8 mouse cellular contexts compared by ENCODE assay signal in genomic region chr1:134361857-134362212, GRCm38 (mm10). TPM values are rescaled to one million over a fixed set of nuclear protein-coding genes. Genes with fewer than 3 reads are reported as not detected.
DNase-seq lines count a peak whose midpoint lies in the region; ATAC-seq lines count a peak whose summit lies in the region.

Gene Tmem183a, minus strand, starts transcription at chr1:134361979.

- H3K27me3 ChIP-seq in hindbrain, embryonic 13.5 days = no peaks in the 10 kb centered on the region

- WGBS in hindbrain, embryonic 13.5 days = under 1% methylated on average over 38 of the region's 38 CpGs

- H3K4me2 ChIP-seq in hindbrain, embryonic 13.5 days = peak within 1 kb of the TSS; percentile 75

- peak; percentile 98 for DNase-seq in NIH3T3 (ENCODE audit: low read depth)
- DNase-seq in cerebellum, postnatal 10 days = peak; percentile 99
- DNase-seq in frontal cortex, postnatal 14 days (ENCODE audit: low spot score in 2 of 2) = peak; percentile 91 to 96
- DNase-seq in layer of hippocampus, postnatal 25 days (ENCODE audit: extremely low spot score in 1 of 2, low spot score in 1 of 2) = peak; percentile 96 to 97
- peak; percentile 97 for DNase-seq in lung, postnatal 25 days (ENCODE audit: low spot score)
- DNase-seq in retina, embryonic 14.5 days (ENCODE audit: low spot score) = peak; percentile 97
- peak; percentile 98 for DNase-seq in thymus, postnatal 4 days

- H3K36me3 ChIP-seq in hindbrain, embryonic 13.5 days = peaks cover 21% of the 10 kb centered on the region

- peak within 1 kb of the TSS; percentile 78 for H3K27ac ChIP-seq in hindbrain, embryonic 13.5 days

- H3K9me3 ChIP-seq in hindbrain, embryonic 13.5 days = no peaks in the 10 kb centered on the region

- ATAC-seq in hindbrain, embryonic 13.5 days (ENCODE audit: low FRiP score) = peak; percentile 99

- peaks cover 28% of the 10 kb centered on the region for H3K4me1 ChIP-seq in hindbrain, embryonic 13.5 days (replicated peaks)

- H3K9ac ChIP-seq in hindbrain, embryonic 13.5 days = peak within 1 kb of the TSS; percentile 94

- H3K4me3 ChIP-seq in hindbrain, embryonic 13.5 days = peak within 1 kb of the TSS; percentile 89

RNA-seq across cellular contexts. Expression of gene Tmem183a, which starts in this region (rescaled TPM):
- 122 and 128 TPM in 2 replicates for polyA plus RNA-seq in hindbrain, embryonic 13.5 days (2015; fragmentation: Nextera tagmentation; extraction: Ambion mirVana)
- total RNA-seq in layer of hippocampus, postnatal 25 days (2021) = 10 to 100 TPM; 73.0 to 91.4 TPM

Comparison
In these comparisons a context has a peak if more than half of its experiments do, and no peak if none do; other contexts are left out.
1. Peak in every context shown above with its lines: DNase-seq, ATAC-seq, H3K4me3 ChIP-seq and H3K27ac ChIP-seq.